Mouse (Mus musculus) embryonic facial prominence, embryonic 13.5 days (tissue): ENCODE data around the gene Matk. TPM values are rescaled to one million over a fixed set of nuclear protein-coding genes. Genes with fewer than 3 reads are reported as not detected.
A peak's percentile ranks its signal among the peaks of the same experiment; 100 is the strongest.

Source experiments
- ATAC-seq: fragments of 200-750 bp; cut with Nextera tagmentation; 2 replicates; pipeline ENCODE4 v1.8.0; 2017; ENCODE audit warnings: low read depth; ENCODE audit not compliant: insufficient number of reproducible peaks, insufficient read depth, low FRiP score, low TSS enrichment
- H3K27ac ChIP-seq: fragments of 300-500 bp; sonication (generic); 2 replicates; pipeline ENCODE4 v1.5.1; 2015; ENCODE audit warnings: moderate library complexity, mild to moderate bottlenecking, inconsistent platforms
- H3K27me3 ChIP-seq: fragments of 300-500 bp; sonication (generic); 2 replicates; pipeline ENCODE4 v1.6.1; 2015; ENCODE audit warnings: mild to moderate bottlenecking, inconsistent platforms
- H3K36me3 ChIP-seq: fragments of 300-500 bp; sonication (generic); 2 replicates; pipeline ENCODE4 v1.6.1; 2015; ENCODE audit warnings: mild to moderate bottlenecking, inconsistent platforms
- H3K4me1 ChIP-seq: fragments of 300-500 bp; sonication (generic); 2 replicates; pipeline ENCODE4 v1.6.1; 2015; ENCODE audit warnings: inconsistent platforms
- H3K4me2 ChIP-seq: fragments of 300-500 bp; sonication (generic); 2 replicates; pipeline ENCODE4 v1.6.1; 2015; ENCODE audit warnings: moderate library complexity, mild to moderate bottlenecking, inconsistent platforms
- H3K4me3 ChIP-seq: fragments of 300-500 bp; sonication (generic); 2 replicates; pipeline ENCODE4 v1.5.1; 2015; ENCODE audit warnings: mild to moderate bottlenecking, inconsistent platforms
- H3K9ac ChIP-seq: fragments of 300-500 bp; sonication (generic); 2 replicates; pipeline ENCODE4 v1.6.1; 2015; ENCODE audit warnings: mild to moderate bottlenecking, inconsistent platforms
- H3K9me3 ChIP-seq: fragments of 300-500 bp; sonication (generic); 2 replicates; pipeline ENCODE4 v1.6.1; 2016; ENCODE audit warnings: inconsistent platforms
- WGBS: fragments of 180-500 bp; shearing (Covaris S2); methylation state at CpG from one replicate; pipeline ENCODE4 v1.1.7; 2015; ENCODE audit warnings: mixed read lengths; 5-methylcytosine and 5-hydroxymethylcytosine counted together
- polyA plus RNA-seq: library from polyadenylated mRNA; unstranded; fragments of >200 nt; fragmentation: Nextera tagmentation; extraction: Ambion mirVana; gene quantifications from 2 replicates; pipeline ENCODE4 v1.2.1, GENCODE M21; 2015

Gene Matk
- polyA plus RNA-seq, 1 experiment from 2014 or later, result 7.4 TPM

DNA sequence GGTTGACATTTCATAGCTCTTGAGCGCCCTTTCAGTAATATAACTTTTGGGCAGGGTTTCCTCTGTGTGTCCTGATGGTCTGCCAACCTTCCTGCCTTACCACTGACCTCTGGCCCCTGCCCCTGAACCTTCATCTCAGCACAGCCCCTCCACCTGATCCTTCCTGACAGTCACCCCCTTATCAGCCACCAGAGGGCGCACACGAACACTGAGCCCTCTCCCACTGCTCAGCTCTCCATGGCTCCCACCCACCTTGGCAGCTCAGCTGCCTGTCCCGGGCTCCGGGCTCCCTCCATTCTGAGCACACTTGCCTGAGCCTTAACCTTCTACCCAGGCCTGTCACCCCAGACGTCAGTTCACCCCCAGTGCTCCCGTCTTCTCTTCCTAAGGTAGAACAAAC lies 36.5 kb downstream of the Matk start:
- Histone ChIP-seq H3K4me3 (no peak overlapping the region), H3K9ac (no peak overlapping the region), H3K9me3 (no peaks in the 10 kb centered on the region), H3K27me3 (peaks cover 55% of the 10 kb centered on the region), H3K4me1 (peaks cover 41% of the 10 kb centered on the region), H3K36me3 (no peaks in the 10 kb centered on the region), H3K27ac (no peak overlapping the region), H3K4me2 (0 out of 2 replicates have a peak overlapping the region, but pooled peaks have one; percentile 18)
- 4% methylated on average over 7 of the region's 7 CpGs for WGBS
- ATAC-seq, result no peak

- WGBS, result 59% methylated on average over 14 of the region's 14 CpGs
- H3K27me3 ChIP-seq, result peaks cover 49% of the 10 kb centered on the region
- no peak overlapping the region for H3K9ac ChIP-seq
- H3K4me3 ChIP-seq, result no peak overlapping the region
- H3K9me3 ChIP-seq, result no peaks in the 10 kb centered on the region
- H3K36me3 ChIP-seq, result no peaks in the 10 kb centered on the region
- no peak overlapping the region for H3K27ac ChIP-seq
- H3K4me1 ChIP-seq, result peaks cover 41% of the 10 kb centered on the region
- no peak overlapping the region for H3K4me2 ChIP-seq
- ATAC-seq, result no peak
Measured at GRCm38 (mm10) chr10:81289811-81290210, 37.1 kb downstream of the Matk start.

- Histone ChIP-seq H3K27me3 (peaks cover 41% of the 10 kb centered on the region), H3K9me3 (no peaks in the 10 kb centered on the region), H3K27ac (peak overlapping the region; percentile 24; the same call in 1 of the 2 replicates), H3K4me2 (peak overlapping the region; percentile 31), H3K36me3 (0 out of 2 replicates have a peak, but pooled peaks cover 3% of the 10 kb centered on the region), H3K4me3 (peak overlapping the region; percentile 19), H3K9ac (peak overlapping the region; percentile 51), H3K4me1 (peaks cover 40% of the 10 kb centered on the region)
- ATAC-seq, result no peak
- 11% methylated on average over 24 of the region's 24 CpGs for WGBS
Measured at GRCm38 (mm10) chr10:81290698-81291460, 38.1 kb downstream of the Matk start.

GRCm38 (mm10) chr10:81291511-81292104 lies 38.9 kb downstream of the Matk start, which contains the start of gene Tjp3:
TSS of gene Tjp3 (minus strand) at chr10:81291581.
- H3K4me1 ChIP-seq, result peaks cover 35% of the 10 kb centered on the region
- no peak for ATAC-seq
- peak within 1 kb of the TSS; percentile 95 for H3K4me2 ChIP-seq
- H3K27ac ChIP-seq, result peak within 1 kb of the TSS; percentile 24; the same call in 1 of the 2 replicates
- 0 out of 2 replicates have a peak, but pooled peaks cover 7% of the 10 kb centered on the region for H3K36me3 ChIP-seq
- 71% methylated on average over 9 of the region's 9 CpGs for WGBS
- H3K4me3 ChIP-seq, result peak within 1 kb of the TSS; percentile 91
- H3K9ac ChIP-seq, result peak within 1 kb of the TSS; percentile 51
- peaks cover 41% of the 10 kb centered on the region for H3K27me3 ChIP-seq
- no peaks in the 10 kb centered on the region for H3K9me3 ChIP-seq

DNA sequence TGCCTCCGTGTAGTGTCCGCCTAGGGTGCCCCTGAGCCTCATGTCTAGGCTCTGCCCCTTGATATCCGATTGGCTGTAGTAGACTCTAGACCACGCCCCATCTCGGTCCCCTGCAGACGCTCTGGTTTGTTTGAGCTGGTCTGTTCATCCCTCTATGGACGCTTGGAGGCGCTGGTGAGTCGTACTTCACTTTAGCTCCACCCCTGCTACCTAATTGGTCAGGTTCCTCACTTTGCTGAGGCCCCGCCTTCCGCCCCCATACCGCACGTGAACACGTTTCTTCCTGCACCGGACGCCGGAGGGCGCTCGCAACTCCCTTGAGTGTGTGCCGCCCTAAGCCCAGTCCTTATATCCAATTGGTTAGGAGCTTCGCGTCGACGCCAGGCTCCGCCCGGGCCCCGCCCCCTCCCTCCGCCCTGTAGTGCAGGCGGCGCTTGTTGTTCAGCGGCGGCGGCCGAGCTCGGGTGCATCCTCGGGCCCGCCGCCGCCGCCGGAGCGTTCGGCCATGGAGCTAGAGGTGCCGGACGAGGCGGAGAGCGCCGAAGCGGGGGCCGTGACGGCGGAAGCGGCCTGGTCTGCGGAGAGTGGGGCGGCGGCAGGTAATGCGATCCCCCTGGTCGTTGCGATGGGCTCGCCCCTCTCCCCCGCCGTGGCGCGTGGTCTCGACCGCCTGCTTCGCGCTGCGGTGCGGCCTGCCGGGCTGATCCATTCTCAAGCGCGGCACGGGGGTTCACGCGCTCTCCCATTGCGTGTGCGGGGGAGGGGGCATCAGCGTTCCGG lies 40.0 kb downstream of the Matk start, which contains the start of gene Pip5k1c:
TSS of gene Pip5k1c (plus strand) at position 410 of the 780 bp plus-strand sequence.
- peak; percentile 94 for ATAC-seq
- Histone ChIP-seq H3K27me3 (peaks cover 36% of the 10 kb centered on the region), H3K36me3 (0 out of 2 replicates have a peak, but pooled peaks cover 9% of the 10 kb centered on the region), H3K27ac (peak within 1 kb of the TSS; percentile 83), H3K4me1 (peaks cover 38% of the 10 kb centered on the region), H3K4me2 (peak within 1 kb of the TSS; percentile 95), H3K4me3 (peak within 1 kb of the TSS; percentile 91), H3K9me3 (no peaks in the 10 kb centered on the region), H3K9ac (peak within 1 kb of the TSS; percentile 89)
- WGBS, result 1% methylated on average over 71 of the region's 80 CpGs

DNA sequence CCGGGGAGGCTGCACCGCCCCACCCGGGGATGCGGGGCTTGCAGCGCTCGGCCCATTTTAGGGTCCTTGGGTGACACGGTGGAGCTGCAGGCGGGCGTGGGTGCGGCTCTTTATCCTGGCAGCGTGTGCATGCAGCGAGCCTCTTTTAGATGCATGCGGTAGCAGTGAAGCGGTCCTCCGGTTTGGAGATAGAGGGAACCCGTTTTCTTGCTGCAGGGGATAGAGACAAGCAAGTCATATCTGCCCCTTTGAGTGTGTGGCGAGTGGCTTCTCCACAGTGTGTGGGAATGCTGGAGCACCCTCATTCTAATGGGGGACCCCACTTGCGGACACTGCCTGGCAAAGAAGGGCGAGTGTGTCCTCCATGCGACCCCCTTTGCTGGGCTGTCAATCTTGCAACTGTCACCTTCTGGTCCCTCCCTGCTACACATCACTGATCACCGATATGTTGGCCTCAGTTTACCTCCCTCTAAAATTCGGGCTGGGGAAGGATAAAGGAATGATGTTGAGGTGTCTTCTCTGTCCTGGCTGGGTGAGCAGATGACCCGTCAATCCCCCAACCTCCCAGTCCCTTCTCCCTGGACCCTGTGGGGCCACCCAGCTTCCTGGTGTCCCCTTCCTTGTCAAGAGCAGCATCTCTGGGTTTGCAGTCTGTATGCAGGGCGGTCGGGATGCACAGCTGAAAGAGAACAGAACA lies 40.7 kb downstream of the Matk start:
- Histone ChIP-seq H3K9ac (peak overlapping the region; percentile 89), H3K27ac (peak overlapping the region; percentile 83), H3K27me3 (peaks cover 29% of the 10 kb centered on the region), H3K36me3 (peaks cover 11% of the 10 kb centered on the region; the same call in 1 of the 2 replicates), H3K4me3 (peak overlapping the region; percentile 91), H3K9me3 (no peaks in the 10 kb centered on the region), H3K4me2 (peak overlapping the region; percentile 95), H3K4me1 (peaks cover 38% of the 10 kb centered on the region)
- ATAC-seq, result no peak
- WGBS, result 4% methylated on average over 25 of the region's 25 CpGs

GRCm38 (mm10) chr10:81294442-81294841 lies 41.7 kb downstream of the Matk start:
- Histone ChIP-seq H3K9ac (peak overlapping the region; percentile 89), H3K27ac (no peak overlapping the region), H3K36me3 (peaks cover 12% of the 10 kb centered on the region; the same call in 1 of the 2 replicates), H3K4me1 (peaks cover 37% of the 10 kb centered on the region), H3K4me2 (peak overlapping the region; percentile 95), H3K9me3 (no peaks in the 10 kb centered on the region), H3K27me3 (peaks cover 24% of the 10 kb centered on the region), H3K4me3 (peak overlapping the region; percentile 91)
- ATAC-seq, result no peak
- WGBS, result 45% methylated on average over 8 of the region's 8 CpGs

DNA sequence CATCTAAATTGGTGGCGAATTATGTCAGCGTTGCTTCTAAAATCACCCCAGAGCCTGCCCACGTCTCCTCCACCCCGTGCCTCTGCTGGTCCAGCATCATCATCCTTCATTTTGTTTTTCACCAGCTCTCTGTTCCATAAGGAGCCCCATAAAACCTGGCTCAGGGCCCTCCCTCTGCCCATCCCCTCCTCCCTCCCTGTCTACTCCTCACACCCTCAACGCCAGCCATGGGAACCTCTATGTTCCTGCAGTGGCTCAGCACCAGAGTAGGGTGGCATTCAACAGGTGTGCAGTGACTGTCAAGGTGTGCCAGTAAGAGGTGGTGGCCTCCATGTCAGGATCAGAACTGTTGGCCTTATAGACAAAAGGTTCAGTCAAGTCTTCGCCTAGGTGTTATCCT lies 42.5 kb downstream of the Matk start:
- Histone ChIP-seq H3K27ac (no peak overlapping the region), H3K4me3 (no peak overlapping the region), H3K9ac (peak overlapping the region; percentile 89; the same call in 1 of the 2 replicates), H3K36me3 (peaks cover 18% of the 10 kb centered on the region; the same call in 1 of the 2 replicates), H3K4me1 (peaks cover 36% of the 10 kb centered on the region), H3K4me2 (no peak overlapping the region; the same call in 1 of the 2 replicates), H3K9me3 (no peaks in the 10 kb centered on the region), H3K27me3 (peaks cover 17% of the 10 kb centered on the region)
- no peak for ATAC-seq
- WGBS, result 87% methylated on average over 6 of the region's 6 CpGs

- ATAC-seq, result no peak
- H3K4me2 ChIP-seq, result no peak overlapping the region
- peak overlapping the region; percentile 41; the same call in 1 of the 2 replicates for H3K9ac ChIP-seq
- WGBS, result 79% methylated on average over 6 of the region's 6 CpGs
- H3K4me1 ChIP-seq, result peaks cover 34% of the 10 kb centered on the region
- 0 out of 2 replicates have a peak overlapping the region, but pooled peaks have one; percentile 3 for H3K27ac ChIP-seq
- peaks cover 23% of the 10 kb centered on the region for H3K36me3 ChIP-seq
- H3K4me3 ChIP-seq, result no peak overlapping the region
- H3K27me3 ChIP-seq, result no peaks in the 10 kb centered on the region
- H3K9me3 ChIP-seq, result no peaks in the 10 kb centered on the region
Measured at GRCm38 (mm10) chr10:81297246-81297645, 44.5 kb downstream of the Matk start.

GRCm38 (mm10) chr10:81297845-81298244 lies 45.1 kb downstream of the Matk start:
- H3K4me3 ChIP-seq, result no peak overlapping the region
- H3K4me1 ChIP-seq, result peaks cover 40% of the 10 kb centered on the region
- H3K9ac ChIP-seq, result peak overlapping the region; percentile 41; the same call in 1 of the 2 replicates
- H3K36me3 ChIP-seq, result peaks cover 23% of the 10 kb centered on the region
- no peaks in the 10 kb centered on the region for H3K9me3 ChIP-seq
- 0 out of 2 replicates have a peak overlapping the region, but pooled peaks have one; percentile 3 for H3K27ac ChIP-seq
- no peak overlapping the region for H3K4me2 ChIP-seq
- no peaks in the 10 kb centered on the region for H3K27me3 ChIP-seq
- 48% methylated on average over 10 of the region's 10 CpGs for WGBS
- no peak for ATAC-seq
